Mouse (Mus musculus): Measurements from ENCODE around the gene Hmx2. TPM values are rescaled to one million over a fixed set of nuclear protein-coding genes. Genes with fewer than 3 reads are reported as not detected.
A peak's percentile ranks its signal among the peaks of the same experiment; 100 is the strongest.

The Hmx2 gene
- polyA plus RNA-seq (2012; ENCODE audit: insufficient read depth, insufficient read length, missing spikeins): not detected in 2 replicates

GRCm38 (mm10) chr7:131548473-131548872, at the start of gene Hmx2:
Gene Hmx2 (plus strand): TSS chr7:131548773.
- Histone ChIP-seq H3K4me1 (ENCODE audit: control insufficient read depth, insufficient read depth, low read length) (no peaks in the 10 kb centered on the region), H3K4me3 (ENCODE audit: insufficient read depth, low read length) (no peak within 1 kb of the TSS), H3K27ac (ENCODE audit: insufficient read depth, low read depth, low read length) (no peak within 1 kb of the TSS)
- TF ChIP-seq POLR2A (IDR thresholded peaks at IDR 0.05; ENCODE audit: borderline replicate concordance, low read depth, low read length) (no peak), CTCF (IDR thresholded peaks at IDR 0.05; ENCODE audit: low read depth, low read length) (no peak)

DNA sequence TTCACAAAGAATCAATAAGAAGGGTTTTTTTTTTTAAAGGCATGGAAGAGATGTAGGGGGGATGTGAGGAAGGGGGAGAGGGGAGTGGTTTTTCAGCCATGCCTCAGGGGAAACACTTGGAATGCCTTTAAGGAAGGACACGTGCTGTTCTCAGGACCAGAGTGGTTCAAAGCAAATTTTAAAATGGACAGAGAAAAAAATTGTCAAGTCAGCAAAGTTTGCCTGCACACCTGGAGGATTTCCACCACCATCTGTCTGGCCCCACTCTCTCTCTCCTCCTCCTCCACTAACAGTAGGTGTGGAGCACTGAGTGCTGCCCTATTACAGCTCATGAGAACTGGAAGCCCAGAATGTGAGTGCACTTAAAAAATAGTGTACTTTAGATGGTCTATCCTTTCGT, 44.8 kb upstream of the Hmx2 start:
- Histone ChIP-seq H3K4me1 (ENCODE audit: control insufficient read depth, insufficient read depth, low read length) (no peaks in the 10 kb centered on the region), H3K4me3 (ENCODE audit: insufficient read depth, low read length) (no peak overlapping the region), H3K27ac (ENCODE audit: insufficient read depth, low read depth, low read length) (no peak overlapping the region)
- TF ChIP-seq POLR2A (IDR thresholded peaks at IDR 0.05; ENCODE audit: borderline replicate concordance, low read depth, low read length) (no peak), CTCF (IDR thresholded peaks at IDR 0.05; ENCODE audit: low read depth, low read length) (no peak)

DNA sequence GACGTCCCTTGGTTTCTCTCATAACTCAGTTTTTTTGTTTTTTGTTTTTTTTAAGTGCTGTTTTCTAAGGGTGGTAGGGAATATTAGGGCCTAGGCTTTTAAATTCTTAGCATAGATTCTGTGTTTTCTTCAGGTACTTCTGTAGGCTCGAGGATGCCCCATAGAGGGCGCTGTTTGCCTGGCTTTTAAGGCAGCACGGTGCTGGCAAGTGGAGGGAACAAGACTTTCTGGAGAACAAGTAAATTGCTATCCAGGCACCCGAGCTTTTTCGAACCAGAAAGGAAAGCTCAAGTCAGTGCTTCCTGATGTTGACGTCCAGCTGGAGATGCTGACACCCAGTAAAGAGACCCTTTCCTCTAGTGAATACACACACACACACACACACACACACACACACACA, 8.6 kb upstream of the Hmx2 start:
- Histone ChIP-seq H3K4me3 (ENCODE audit: insufficient read depth, low read length) (no peak overlapping the region), H3K4me1 (ENCODE audit: control insufficient read depth, insufficient read depth, low read length) (no peaks in the 10 kb centered on the region), H3K27ac (ENCODE audit: insufficient read depth, low read depth, low read length) (no peak overlapping the region)
- peak; percentile 90 for TF ChIP-seq CTCF (IDR thresholded peaks at IDR 0.05; ENCODE audit: low read depth, low read length)
- TF ChIP-seq POLR2A (IDR thresholded peaks at IDR 0.05; ENCODE audit: borderline replicate concordance, low read depth, low read length): no peak

DNA sequence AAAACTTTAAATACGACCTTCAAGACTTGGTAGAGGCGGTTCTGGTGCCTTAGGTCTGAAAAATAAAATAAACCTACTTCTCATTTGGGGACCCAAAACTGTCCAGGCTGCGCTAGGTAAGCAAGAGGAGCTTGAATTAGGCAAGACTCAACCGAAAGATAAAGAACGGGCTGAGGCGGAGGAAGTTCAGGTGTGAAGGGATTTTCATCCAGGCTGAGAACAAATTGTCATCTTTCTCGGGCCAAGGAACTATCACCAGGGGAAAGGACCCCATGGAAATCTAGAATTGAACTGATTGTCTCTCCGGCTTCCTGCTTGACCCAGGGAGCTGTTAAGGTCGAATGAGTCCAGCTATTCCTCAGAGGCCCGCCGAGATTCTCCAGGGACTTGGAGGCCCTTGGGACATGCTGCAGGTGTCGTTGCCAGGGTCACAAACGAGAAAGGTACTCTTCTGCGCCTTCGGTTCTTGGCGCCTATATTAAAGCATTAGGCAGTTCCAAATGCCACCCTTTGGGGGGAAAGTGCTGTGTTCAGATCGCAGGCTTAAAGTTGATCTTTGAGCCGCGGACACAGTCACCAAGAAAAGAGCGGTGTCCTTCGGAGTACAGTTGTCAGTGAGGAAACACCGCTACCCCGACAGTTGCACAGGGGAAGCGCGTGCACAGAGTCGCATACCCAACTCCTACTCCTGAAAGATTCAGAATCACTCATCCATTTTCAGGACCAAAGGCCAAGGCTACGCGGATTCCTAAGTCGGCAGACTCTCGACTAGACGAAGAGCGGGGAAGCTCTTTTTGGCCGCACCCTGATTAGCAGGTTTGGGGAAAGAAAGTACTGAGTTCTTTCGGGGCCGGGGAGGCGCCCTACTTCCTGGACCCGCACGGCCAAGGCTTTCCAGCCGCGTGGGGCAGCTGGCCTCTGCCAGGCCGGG, 7.1 kb upstream of the Hmx2 start:
- Histone ChIP-seq H3K4me1 (ENCODE audit: control insufficient read depth, insufficient read depth, low read length) (no peaks in the 10 kb centered on the region), H3K27ac (ENCODE audit: insufficient read depth, low read depth, low read length) (no peak overlapping the region), H3K4me3 (ENCODE audit: insufficient read depth, low read length) (no peak overlapping the region)
- TF ChIP-seq POLR2A (IDR thresholded peaks at IDR 0.05; ENCODE audit: borderline replicate concordance, low read depth, low read length) (no peak), CTCF (IDR thresholded peaks at IDR 0.05; ENCODE audit: low read depth, low read length) (no peak)

GRCm38 (mm10) chr7:131542115-131542871, 6.3 kb upstream of the Hmx2 start, which contains the start of gene Hmx3:
Gene Hmx3 (plus strand): TSS chr7:131542867.
- TF ChIP-seq POLR2A (IDR thresholded peaks at IDR 0.05; ENCODE audit: borderline replicate concordance, low read depth, low read length): no peak
- no peak for TF ChIP-seq CTCF (IDR thresholded peaks at IDR 0.05; ENCODE audit: low read depth, low read length)
- Histone ChIP-seq H3K27ac (ENCODE audit: insufficient read depth, low read depth, low read length) (no peak within 1 kb of the TSS), H3K4me3 (ENCODE audit: insufficient read depth, low read length) (peak within 1 kb of the TSS; percentile 32), H3K4me1 (ENCODE audit: control insufficient read depth, insufficient read depth, low read length) (no peaks in the 10 kb centered on the region)

DNA sequence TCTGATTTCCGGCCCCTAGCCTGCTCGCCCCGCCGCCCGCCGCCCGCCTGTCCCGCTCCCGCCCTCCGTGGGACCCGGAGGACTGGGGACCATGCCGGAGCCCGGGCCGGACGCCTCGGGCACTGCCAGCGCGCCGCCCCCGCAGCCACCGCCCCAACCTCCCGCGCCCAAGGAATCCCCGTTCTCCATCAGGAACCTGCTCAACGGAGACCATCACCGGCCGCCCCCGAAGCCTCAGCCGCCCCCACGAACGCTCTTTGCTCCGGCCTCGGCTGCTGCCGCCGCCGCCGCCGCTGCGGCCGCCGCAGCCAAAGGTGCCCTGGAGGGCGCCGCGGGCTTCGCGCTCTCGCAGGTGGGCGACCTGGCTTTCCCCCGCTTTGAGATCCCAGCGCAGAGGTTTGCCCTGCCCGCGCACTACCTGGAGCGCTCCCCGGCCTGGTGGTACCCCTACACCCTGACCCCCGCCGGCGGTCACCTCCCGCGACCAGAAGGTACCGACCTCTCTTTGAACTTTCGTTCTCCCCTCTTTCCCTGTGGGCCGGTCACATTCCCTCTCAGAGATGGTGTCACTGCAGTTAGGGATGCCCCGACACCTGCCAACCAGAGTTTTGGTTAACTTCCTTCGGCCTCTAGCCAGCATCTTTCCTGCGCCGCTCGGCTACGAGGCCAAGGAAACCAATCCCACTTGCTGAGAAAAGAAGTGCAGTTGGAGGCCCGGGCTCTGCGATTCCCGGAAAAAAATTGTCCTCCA, 5.5 kb upstream of the Hmx2 start:
- H3K4me3 ChIP-seq (ENCODE audit: insufficient read depth, low read length): peak overlapping the region; percentile 32
- no peak overlapping the region for H3K27ac ChIP-seq (ENCODE audit: insufficient read depth, low read depth, low read length)
- TF ChIP-seq CTCF (IDR thresholded peaks at IDR 0.05; ENCODE audit: low read depth, low read length): no peak
- H3K4me1 ChIP-seq (ENCODE audit: control insufficient read depth, insufficient read depth, low read length): no peaks in the 10 kb centered on the region

- TF ChIP-seq CTCF (IDR thresholded peaks at IDR 0.05; ENCODE audit: low read depth, low read length): no peak
- TF ChIP-seq POLR2A (IDR thresholded peaks at IDR 0.05; ENCODE audit: borderline replicate concordance, low read depth, low read length): no peak
- no peak overlapping the region for H3K27ac ChIP-seq (ENCODE audit: insufficient read depth, low read depth, low read length)
- H3K4me3 ChIP-seq (ENCODE audit: insufficient read depth, low read length): peak overlapping the region; percentile 20
- H3K4me1 ChIP-seq (ENCODE audit: control insufficient read depth, insufficient read depth, low read length): no peaks in the 10 kb centered on the region
These were observed 4.7 kb upstream of the Hmx2 start for GRCm38 (mm10) chr7:131543623-131544481.

DNA sequence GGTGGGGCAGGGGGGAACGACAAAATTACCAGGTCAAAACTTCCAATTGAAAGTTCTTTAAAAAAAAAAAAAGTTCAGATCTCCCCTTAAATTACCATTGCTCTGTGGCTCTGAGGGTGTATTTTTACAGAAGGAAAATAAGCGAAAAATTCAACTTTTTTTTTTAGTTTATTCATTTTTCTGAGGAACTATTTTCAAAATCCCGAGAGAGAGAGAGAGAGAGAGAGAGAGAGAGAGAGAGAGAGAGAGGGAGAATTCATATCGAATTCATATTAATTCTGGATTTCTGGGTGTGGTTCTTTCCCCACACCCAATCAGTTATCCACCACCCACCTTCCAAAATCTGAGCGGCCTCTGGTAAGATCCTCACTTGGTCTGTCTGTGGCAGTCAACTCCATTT, 3.7 kb upstream of the Hmx2 start:
- H3K4me3 ChIP-seq (ENCODE audit: insufficient read depth, low read length): no peak overlapping the region
- TF ChIP-seq POLR2A (IDR thresholded peaks at IDR 0.05; ENCODE audit: borderline replicate concordance, low read depth, low read length) (no peak), CTCF (IDR thresholded peaks at IDR 0.05; ENCODE audit: low read depth, low read length) (no peak)
- no peaks in the 10 kb centered on the region for H3K4me1 ChIP-seq (ENCODE audit: control insufficient read depth, insufficient read depth, low read length)

More for the DNA sequence above, 3.7 kb upstream of the Hmx2 start:
- H3K27ac ChIP-seq (ENCODE audit: insufficient read depth, low read depth, low read length): no peak overlapping the region

All from bone marrow macrophage, adult 2 months (primary cell).